Comparison of ENCODE assay signal across 10 mouse cellular contexts in genomic region chr13:68889929-68890593, GRCm38 (mm10).
A peak's percentile ranks its signal among the peaks of the same experiment; 100 is the strongest.
DNase-seq lines count a peak whose midpoint lies in the region.
"Had no signal": no experiment of that assay in that cellular context is flagged by ENCODE, and none has a peak within 500 bp of the region (broad histone marks: within the 10 kb centered on the region; RNA-seq: fewer than 3 reads in every experiment).

No protein-coding gene starts in this region.

- DNase-seq in left cerebral cortex, adult 11 months (ENCODE audit: low spot score): peak; percentile 31
- no peak for DNase-seq in left cerebral cortex, postnatal 4 days
- DNase-seq in frontal cortex, postnatal 14 days (ENCODE audit: low spot score in 2 of 2): peak; percentile 43 to 56
- DNase-seq in layer of hippocampus, postnatal 36 days: peak; percentile 15 to 37
- DNase-seq in right cerebral cortex, postnatal 14 days: peak; percentile 37
- DNase-seq in heart, postnatal 14 days: no peak
- no peak for DNase-seq in natural killer cell, adult 2 months (ENCODE audit: low spot score in 2 of 2)
- DNase-seq: adrenal gland, adult 8-10 months; cerebellum, postnatal 25 days; heart, adult 18-20 months had no signal

- intact Hi-C loops in left cerebral cortex, postnatal 4 days (cut with DNase I): no loop called here
- intact Hi-C loops in heart, postnatal 14 days (cut with DNase I): no loop called here

Comparison
In these comparisons a context has a peak if more than half of its experiments do, and no peak if none do; other contexts are left out.
1. DNase-seq: peak in left cerebral cortex, adult 11 months (single experiment), frontal cortex, postnatal 14 days (2 of 2), layer of hippocampus, postnatal 36 days (2 of 2) and right cerebral cortex, postnatal 14 days (single experiment); none in left cerebral cortex, postnatal 4 days (single experiment), heart, postnatal 14 days (0 of 2) and natural killer cell, adult 2 months (0 of 2).